Comparison of ENCODE assay signal across 8 mouse cellular contexts in the genomic region with DNA sequence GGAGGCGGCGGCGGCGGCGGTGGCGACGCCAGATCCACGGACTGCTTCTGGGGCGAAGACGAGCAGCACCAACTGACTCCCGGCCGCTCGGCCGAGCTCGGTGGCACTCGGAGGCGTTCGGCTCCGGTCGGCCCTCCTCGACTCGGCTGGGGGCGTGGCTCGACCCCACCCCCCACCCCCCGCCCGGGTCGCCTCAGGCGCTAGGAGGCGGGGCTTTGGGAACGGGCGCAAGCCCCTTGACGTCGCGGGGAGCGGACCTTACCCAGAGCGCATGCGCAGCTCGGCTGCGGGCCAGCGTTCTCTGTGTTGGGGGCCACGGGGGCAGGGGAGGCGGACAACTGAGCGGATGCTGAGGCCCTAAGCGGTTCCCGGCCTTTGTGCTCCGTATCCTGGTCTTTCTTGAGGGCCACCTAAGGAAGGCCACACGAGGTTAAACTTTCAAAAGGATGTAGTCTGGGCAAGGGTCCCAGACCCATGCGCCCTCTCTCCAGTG. TPM values are rescaled to one million over a fixed set of nuclear protein-coding genes. Genes with fewer than 3 reads are reported as not detected.
DNase-seq lines count a peak whose midpoint lies in the region; ATAC-seq and TF ChIP-seq lines count a peak whose summit lies in the region.

A gene (minus strand): TSS at position 109 of the 493 bp plus-strand sequence.

- ATAC-seq in heart, embryonic 14.5 days (ENCODE audit: insufficient number of reproducible peaks, insufficient read depth, low FRiP score, low read depth), result peak; percentile 96
- ATAC-seq in liver, embryonic 13.5 days (ENCODE audit: low read depth), result peak; percentile 92
- ATAC-seq in stomach, embryonic 16.5 days (ENCODE audit: insufficient read depth, low FRiP score), result peak; percentile 98

- peaks cover 31% of the 10 kb centered on the region for H3K27me3 ChIP-seq in E14TG2a.4 (ENCODE audit: insufficient read depth, low read length)
- no peaks in the 10 kb centered on the region for H3K27me3 ChIP-seq in forebrain, embryonic 10.5 days (ENCODE audit: poor library complexity, severe bottlenecking)
- no peaks in the 10 kb centered on the region for H3K27me3 ChIP-seq in heart, embryonic 14.5 days (ENCODE audit: control insufficient read depth, insufficient read depth, low read length)
- H3K27me3 ChIP-seq in liver, embryonic 13.5 days, result no peaks in the 10 kb centered on the region
- no peaks in the 10 kb centered on the region for H3K27me3 ChIP-seq in stomach, embryonic 16.5 days (ENCODE audit: control insufficient read depth, insufficient read depth, low read length)

- H3K9me3 ChIP-seq in E14TG2a.4 (ENCODE audit: low read length), result 0 out of 2 replicates have a peak, but pooled peaks cover 7% of the 10 kb centered on the region
- peaks cover 3% of the 10 kb centered on the region; the same call in 1 of the 2 replicates for H3K9me3 ChIP-seq in forebrain, embryonic 10.5 days
- H3K9me3 ChIP-seq in heart, embryonic 14.5 days (ENCODE audit: control insufficient read depth, low read length), result peaks cover 4% of the 10 kb centered on the region
- no peaks in the 10 kb centered on the region for H3K9me3 ChIP-seq in liver, embryonic 13.5 days (replicated peaks)
- H3K9me3 ChIP-seq in stomach, embryonic 16.5 days (replicated peaks; ENCODE audit: control insufficient read depth, low read length), result 0 out of 2 replicates have a peak, but pooled peaks cover 5% of the 10 kb centered on the region

- no peak for TF ChIP-seq CTCF in E14TG2a.4 (conservative IDR thresholded peaks at IDR 0.05; ENCODE audit: low read length)

- peak within 1 kb of the TSS; percentile 99 for H3K9ac ChIP-seq in heart, embryonic 14.5 days (ENCODE audit: low read length)
- H3K9ac ChIP-seq in liver, embryonic 13.5 days, result peak within 1 kb of the TSS; percentile 95
- H3K9ac ChIP-seq in stomach, embryonic 16.5 days (ENCODE audit: low read length), result peak within 1 kb of the TSS; percentile 98

- H3K27ac ChIP-seq in forebrain, embryonic 10.5 days, result peak within 1 kb of the TSS; percentile 93
- peak within 1 kb of the TSS; percentile 93 to 98 for H3K27ac ChIP-seq in heart, embryonic 14.5 days (replicated peaks in 1 of 2; ENCODE audit: control insufficient read depth in 1 of 2, insufficient read depth in 1 of 2, low read depth in 2 of 2, low read length in 2 of 2)
- H3K27ac ChIP-seq in liver, embryonic 13.5 days, result peak within 1 kb of the TSS; percentile 89
- H3K27ac ChIP-seq in stomach, embryonic 16.5 days (ENCODE audit: low read length), result peak within 1 kb of the TSS; percentile 98

- WGBS in forebrain, embryonic 10.5 days, result 1% methylated on average over 46 of the region's 48 CpGs
- under 1% methylated on average over 42 of the region's 48 CpGs for WGBS in heart, embryonic 14.5 days
- 1% methylated on average over 38 of the region's 48 CpGs for WGBS in liver, embryonic 13.5 days (ENCODE audit: insufficient replicate concordance)
- whole genome bisulfite sequencing in stomach, embryonic 16.5 days, result under 1% methylated on average over 43 of the region's 48 CpGs

- no peaks in the 10 kb centered on the region for H3K36me3 ChIP-seq in E14TG2a.4 (ENCODE audit: insufficient read depth, low read length)
- H3K36me3 ChIP-seq in forebrain, embryonic 10.5 days (replicated peaks), result no peaks in the 10 kb centered on the region
- H3K36me3 ChIP-seq in heart, embryonic 14.5 days (ENCODE audit: control insufficient read depth, insufficient read depth, low read length), result no peaks in the 10 kb centered on the region
- no peaks in the 10 kb centered on the region for H3K36me3 ChIP-seq in liver, embryonic 13.5 days
- no peaks in the 10 kb centered on the region for H3K36me3 ChIP-seq in stomach, embryonic 16.5 days (ENCODE audit: control insufficient read depth, insufficient read depth, low read length)

- H3K4me2 ChIP-seq in heart, embryonic 14.5 days (ENCODE audit: low read length), result peak within 1 kb of the TSS; percentile 76
- peak within 1 kb of the TSS; percentile 97 for H3K4me2 ChIP-seq in liver, embryonic 13.5 days
- peak within 1 kb of the TSS; percentile 93 for H3K4me2 ChIP-seq in stomach, embryonic 16.5 days (ENCODE audit: low read depth, low read length)

- peak within 1 kb of the TSS; percentile 89 for H3K4me3 ChIP-seq in E14TG2a.4 (replicated peaks; ENCODE audit: low read length)
- peak within 1 kb of the TSS; percentile 91 for H3K4me3 ChIP-seq in forebrain, embryonic 10.5 days
- peak within 1 kb of the TSS; percentile 92 to 97 for H3K4me3 ChIP-seq in heart, embryonic 14.5 days (ENCODE audit: control insufficient read depth in 1 of 2, insufficient read depth in 1 of 2, low read depth in 1 of 2, low read length in 2 of 2)
- H3K4me3 ChIP-seq in liver, embryonic 13.5 days (replicated peaks), result peak within 1 kb of the TSS; percentile 85
- peak within 1 kb of the TSS; percentile 94 for H3K4me3 ChIP-seq in stomach, embryonic 16.5 days (replicated peaks; ENCODE audit: low read length)

- peak; percentile 84 for DNase-seq in c-Kit-positive CD71-negative TER-119-negative erythroid progenitor cells, embryonic 14.5 days (ENCODE audit: low read depth)
- DNase-seq in forebrain, embryonic 10.5 days (ENCODE audit: extremely low spot score, low spot score), result peak; percentile 97
- DNase-seq in kidney, postnatal 10 days, result peak; percentile 96
- peak; percentile 77 for DNase-seq in liver, embryonic 13.5 days
- DNase-seq in neural tube, embryonic 10.5 days (ENCODE audit: extremely low spot score, low spot score), result peak; percentile 98

- H3K4me1 ChIP-seq in E14TG2a.4 (replicated peaks; ENCODE audit: low read depth, low read length), result peaks cover 10% of the 10 kb centered on the region
- H3K4me1 ChIP-seq in forebrain, embryonic 10.5 days, result peaks cover 16% of the 10 kb centered on the region
- H3K4me1 ChIP-seq in heart, embryonic 14.5 days (ENCODE audit: control insufficient read depth in 2 of 2, insufficient read depth in 2 of 2, low read length in 2 of 2), result peaks cover 3 to 11% of the 10 kb centered on the region in 2 experiments
- H3K4me1 ChIP-seq in liver, embryonic 13.5 days (replicated peaks), result peaks cover 17% of the 10 kb centered on the region
- peaks cover 4% of the 10 kb centered on the region; the same call in 1 of the 2 replicates for H3K4me1 ChIP-seq in stomach, embryonic 16.5 days (ENCODE audit: control insufficient read depth, insufficient read depth, low read length)

RNA-seq across cellular contexts. Expression of the gene that starts here (rescaled TPM):
- polyA plus RNA-seq in forebrain, embryonic 10.5 days (2016; fragmentation: Nextera tagmentation; extraction: Ambion mirVana), result 5.8 and 5.9 TPM in 2 replicates
- polyA plus RNA-seq in heart, embryonic 14.5 days (2014; fragmentation: Nextera tagmentation; extraction: Ambion mirVana), result 6.7 and 6.8 TPM in 2 replicates
- polyA plus RNA-seq in liver, embryonic 13.5 days (2015; fragmentation: Nextera tagmentation; extraction: Ambion mirVana), result 2.0 and 2.1 TPM in 2 replicates
- 9.8 and 10.7 TPM in 2 replicates for polyA plus RNA-seq in stomach, embryonic 16.5 days (2015; fragmentation: Nextera tagmentation; extraction: Ambion mirVana)

Comparison
In these comparisons a context has a peak if more than half of its experiments do, and no peak if none do; other contexts are left out.
1. Peak in every context shown above with its lines: DNase-seq, ATAC-seq, H3K4me3 ChIP-seq and H3K27ac ChIP-seq.